Mouse (Mus musculus): ENCODE data around the gene Mtfp1. TPM values are rescaled to one million over a fixed set of nuclear protein-coding genes. Genes with fewer than 3 reads are reported as not detected.
"Not testable (repeated sequence)": the region's sequence is repeated elsewhere in the genome, so short reads cannot be mapped to it uniquely, and the experiment has no call there.

Gene Mtfp1
- total RNA-seq, 1 experiment from 2014 or later = 16.0 TPM

DNA sequence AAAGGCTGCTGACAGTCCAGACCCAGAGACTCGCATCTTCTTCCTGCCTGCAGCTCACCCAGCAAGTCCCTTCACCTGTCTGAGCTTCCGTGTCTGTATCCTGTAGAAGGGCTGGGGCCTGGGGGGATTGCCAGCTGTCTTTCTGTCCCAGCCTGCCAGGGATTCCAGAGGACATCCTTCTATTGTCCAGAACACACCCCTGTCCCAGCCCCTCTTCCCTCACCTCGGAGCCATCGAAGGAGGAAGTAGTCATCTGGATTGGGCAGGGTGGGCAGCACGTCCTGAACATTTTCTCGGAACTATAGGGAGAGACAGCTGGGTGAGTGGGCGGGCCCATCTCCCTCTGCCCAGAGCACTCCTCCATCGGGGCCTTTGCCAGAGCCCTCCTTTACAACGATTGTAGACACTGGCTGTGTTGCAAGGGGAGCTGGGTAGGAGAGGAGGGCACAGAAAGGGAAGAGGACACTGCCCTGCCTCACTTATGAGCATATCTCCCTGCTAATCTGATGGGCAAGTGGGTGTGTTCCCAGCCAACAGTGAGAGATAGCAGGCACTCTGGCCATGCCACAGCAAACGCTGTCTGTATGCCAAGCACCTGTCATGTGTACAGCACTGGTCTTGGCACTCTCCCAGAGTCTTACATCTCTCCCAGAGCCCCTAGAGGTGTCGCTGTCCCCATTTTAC lies 21.4 kb upstream of the Mtfp1 start:
- ATAC-seq (replicated peaks; ENCODE audit: low read depth, poor library complexity, severe bottlenecking) = peak; percentile 37

DNA sequence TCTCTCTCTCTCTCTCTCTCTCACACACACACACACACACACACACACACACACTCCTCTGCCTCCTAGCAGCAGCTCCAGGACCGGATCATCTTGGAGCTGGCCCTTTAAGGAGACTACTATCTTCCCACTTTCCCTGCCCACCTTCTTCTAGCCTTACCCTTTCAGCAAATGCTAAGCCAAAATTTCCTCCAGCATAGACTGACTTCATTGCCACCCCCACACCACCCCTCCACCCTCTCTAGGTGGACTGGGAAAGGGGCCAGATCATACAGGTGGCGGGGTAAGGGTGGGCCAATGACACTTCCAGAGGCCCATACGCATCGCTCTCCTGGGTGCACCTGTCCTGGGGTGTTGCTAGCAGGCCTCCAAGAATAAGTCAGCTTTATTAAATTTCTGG lies 20.2 kb upstream of the Mtfp1 start:
- no peak for ATAC-seq (replicated peaks; ENCODE audit: low read depth, poor library complexity, severe bottlenecking)

DNA sequence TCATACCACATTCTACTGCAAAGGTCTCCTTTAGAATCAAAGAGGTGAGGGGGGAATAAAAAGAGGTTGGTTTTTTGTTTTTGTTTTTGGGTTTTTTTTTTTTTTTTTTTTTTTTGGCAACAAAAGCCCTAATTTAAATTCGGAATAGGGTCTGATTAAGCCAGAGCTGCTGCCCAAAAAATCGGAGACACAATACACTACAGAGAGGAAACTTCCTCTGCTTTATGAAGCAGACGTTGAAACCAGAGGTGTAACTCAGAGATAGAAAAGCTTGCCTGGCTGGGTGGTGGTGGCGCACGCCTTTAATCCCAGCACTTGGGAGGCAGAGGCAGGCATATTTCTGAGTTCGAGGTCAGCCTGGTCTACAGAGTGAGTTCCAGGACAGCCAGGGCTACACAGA lies 19.3 kb upstream of the Mtfp1 start:
- not testable (repeated sequence) for ATAC-seq (replicated peaks; ENCODE audit: low read depth, poor library complexity, severe bottlenecking)

DNA sequence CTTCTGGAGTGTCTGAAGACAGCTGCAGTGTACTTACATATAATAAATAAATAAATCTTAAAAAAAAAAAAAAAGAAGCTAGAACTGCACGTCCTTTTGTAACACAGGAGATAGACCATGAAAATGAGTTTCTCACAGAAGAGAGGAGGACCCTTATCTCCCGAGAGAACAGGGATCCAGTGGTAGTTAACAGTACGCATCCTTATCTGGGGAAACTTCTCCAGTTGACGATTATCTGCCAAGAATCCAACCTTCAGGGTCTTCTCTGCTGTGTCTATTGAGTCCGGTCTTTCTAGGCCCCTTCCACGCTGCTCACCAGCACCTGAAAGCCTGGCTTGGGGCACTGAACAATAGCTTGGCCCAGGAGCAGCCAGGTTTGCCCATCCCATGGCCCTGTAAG lies 18.7 kb upstream of the Mtfp1 start:
- ATAC-seq (replicated peaks; ENCODE audit: low read depth, poor library complexity, severe bottlenecking) = no peak

DNA sequence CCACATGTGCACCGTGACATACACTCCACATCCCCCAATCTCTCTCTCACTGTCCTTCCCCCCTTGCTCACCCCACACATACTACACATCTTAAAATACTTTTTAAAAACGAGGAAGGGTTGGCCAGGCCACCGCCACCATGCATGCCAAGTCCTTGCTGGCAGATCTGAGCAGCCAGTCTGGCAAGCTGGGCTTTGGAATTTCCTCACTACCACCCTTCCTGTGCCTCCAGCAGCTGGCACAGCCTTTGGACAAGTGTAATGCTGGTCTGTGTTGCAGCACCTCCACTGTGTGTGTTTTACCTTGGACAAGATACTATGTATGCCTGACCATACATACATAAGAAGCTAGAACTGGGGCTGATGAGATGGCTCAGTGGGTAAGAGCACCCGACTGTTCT lies 18.3 kb upstream of the Mtfp1 start:
- ATAC-seq (replicated peaks; ENCODE audit: low read depth, poor library complexity, severe bottlenecking) = no peak

DNA sequence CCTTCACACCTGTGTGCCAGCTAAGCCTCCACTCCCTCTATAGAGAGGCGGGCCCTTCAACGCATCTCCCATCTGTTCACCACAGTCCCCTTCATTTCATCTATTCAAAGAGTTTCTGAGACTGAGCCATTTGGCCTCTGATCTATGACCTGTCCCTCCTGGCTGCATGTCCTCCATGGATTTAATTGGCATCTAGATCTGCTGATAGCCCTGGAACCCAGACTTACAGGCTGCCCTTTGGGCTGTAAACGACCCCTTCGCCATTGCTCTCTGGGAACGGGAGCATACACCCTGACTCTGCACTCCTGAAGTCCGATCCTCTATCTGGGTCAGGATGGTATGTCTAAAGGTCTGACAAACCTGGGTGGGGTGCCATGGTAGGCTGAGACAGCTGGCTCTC lies 17.6 kb upstream of the Mtfp1 start:
- ATAC-seq (replicated peaks; ENCODE audit: low read depth, poor library complexity, severe bottlenecking) = no peak

DNA sequence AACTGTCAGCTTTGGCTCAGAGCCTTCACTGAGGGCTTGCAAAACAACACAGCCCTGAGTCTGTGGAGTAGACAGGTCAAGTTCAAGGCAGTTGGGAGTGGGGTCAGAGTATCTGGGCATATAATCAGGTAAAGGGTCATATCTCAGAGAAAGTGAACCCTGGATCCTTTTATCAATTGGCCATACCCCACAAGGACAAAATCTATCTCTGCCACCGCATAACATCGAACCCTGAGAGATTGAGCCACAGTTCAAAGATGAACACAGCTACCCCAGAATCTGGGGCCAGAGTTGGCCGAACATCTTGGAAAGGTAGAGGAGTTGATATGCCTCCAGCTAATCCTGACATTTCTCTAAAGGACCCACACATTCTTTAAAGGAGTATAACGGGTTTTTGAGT lies 16.8 kb upstream of the Mtfp1 start:
- ATAC-seq (replicated peaks; ENCODE audit: low read depth, poor library complexity, severe bottlenecking) = no peak

DNA sequence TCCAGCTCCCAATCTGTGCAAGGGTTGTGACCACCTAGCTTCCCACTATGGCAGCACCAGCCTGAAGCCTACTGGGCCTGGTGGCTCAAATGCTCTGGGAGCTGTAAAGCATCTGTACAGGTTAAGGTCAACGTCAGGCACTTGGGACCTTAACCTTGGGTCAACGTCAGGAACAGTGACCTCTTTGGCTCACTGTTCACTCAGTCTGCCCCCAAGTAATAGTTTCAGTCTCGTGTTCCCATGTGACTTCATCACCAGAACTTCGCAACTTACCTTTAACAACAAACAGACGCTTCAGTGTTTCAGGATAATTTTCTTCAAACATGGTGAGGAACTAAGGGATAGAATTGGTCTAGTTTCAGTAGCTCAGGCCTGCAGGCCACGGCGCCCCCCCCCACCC lies 13.4 kb upstream of the Mtfp1 start:
- ATAC-seq (replicated peaks; ENCODE audit: low read depth, poor library complexity, severe bottlenecking) = no peak

DNA sequence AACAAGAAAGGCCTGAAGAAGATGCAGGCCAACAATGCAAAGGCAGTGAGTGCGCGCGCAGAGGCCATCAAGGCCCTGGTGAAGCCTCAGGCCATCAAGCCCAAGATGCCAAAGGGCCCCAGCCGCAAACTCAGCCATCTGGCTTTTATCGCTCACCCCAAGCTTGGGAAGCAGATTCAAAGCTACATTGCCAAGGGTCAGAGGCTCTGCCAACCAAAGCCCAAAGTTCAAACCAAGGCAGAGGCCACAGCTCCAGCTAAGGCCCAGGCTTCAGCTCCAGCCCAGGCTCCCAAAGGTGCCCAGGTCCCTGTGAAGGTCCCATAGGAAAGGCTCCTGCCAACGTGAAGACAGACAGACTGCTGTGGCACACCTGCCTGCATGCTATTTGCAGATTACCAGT lies 12.7 kb upstream of the Mtfp1 start:
- not testable (repeated sequence) for ATAC-seq (replicated peaks; ENCODE audit: low read depth, poor library complexity, severe bottlenecking)

DNA sequence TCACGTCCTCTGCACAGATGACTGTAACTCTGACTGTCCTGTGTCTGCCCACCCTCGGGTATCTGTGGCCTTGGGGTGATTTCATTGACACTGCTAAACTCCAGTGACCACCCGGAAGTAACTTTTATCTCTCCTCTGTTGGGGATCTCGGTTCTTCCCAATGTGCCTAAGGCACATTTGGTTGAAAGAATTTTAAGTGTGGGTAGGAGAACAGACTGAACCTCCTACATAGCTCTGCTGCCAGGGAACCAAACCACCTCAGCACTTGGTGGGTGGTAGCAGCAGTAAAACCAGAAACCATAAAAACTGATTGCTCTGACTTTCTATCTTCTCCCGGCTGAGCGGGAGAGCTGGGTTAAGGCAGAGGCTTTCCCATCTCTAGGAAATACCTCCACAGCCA lies 10.2 kb upstream of the Mtfp1 start:
- no peak for ATAC-seq (replicated peaks; ENCODE audit: low read depth, poor library complexity, severe bottlenecking)

DNA sequence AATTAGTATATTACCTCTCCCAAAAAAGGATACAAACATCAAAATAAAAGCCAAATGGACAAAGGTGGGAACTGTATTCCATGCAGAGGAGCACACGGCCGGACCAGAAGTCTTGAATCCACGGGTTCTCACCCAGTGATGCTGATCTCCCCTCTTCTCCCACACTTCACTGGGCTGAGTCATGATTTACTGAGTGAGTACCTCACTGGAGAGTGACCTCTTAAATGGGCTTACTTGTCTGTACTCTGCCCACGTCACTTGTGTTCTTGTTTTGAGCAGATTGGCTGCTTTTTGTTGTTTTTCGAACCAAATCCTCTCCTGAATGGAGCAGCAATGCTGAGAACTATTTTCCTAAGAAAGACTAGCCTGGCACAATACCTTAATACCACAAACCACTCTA lies 9.7 kb upstream of the Mtfp1 start:
- no peak for ATAC-seq (replicated peaks; ENCODE audit: low read depth, poor library complexity, severe bottlenecking)

DNA sequence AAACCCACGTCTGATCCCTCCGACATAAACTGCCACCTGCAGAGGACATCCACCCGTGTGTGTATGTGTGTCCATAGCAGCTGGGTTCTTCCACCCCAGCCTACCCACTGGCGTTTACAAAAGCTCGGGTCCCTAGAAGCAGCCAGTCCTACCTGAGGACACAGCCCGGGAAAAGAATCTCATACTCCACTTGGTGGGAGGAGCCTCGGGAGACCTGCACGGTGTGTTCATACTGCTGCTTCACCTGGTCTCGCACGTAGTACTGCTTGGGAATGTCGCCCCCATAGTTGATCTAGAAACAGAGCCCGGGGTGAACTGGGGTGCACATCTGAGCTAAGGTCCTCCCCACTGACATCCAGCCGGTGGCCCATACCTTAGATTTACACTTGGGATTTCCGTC lies 8.3 kb upstream of the Mtfp1 start:
- ATAC-seq (replicated peaks; ENCODE audit: low read depth, poor library complexity, severe bottlenecking) = no peak

DNA sequence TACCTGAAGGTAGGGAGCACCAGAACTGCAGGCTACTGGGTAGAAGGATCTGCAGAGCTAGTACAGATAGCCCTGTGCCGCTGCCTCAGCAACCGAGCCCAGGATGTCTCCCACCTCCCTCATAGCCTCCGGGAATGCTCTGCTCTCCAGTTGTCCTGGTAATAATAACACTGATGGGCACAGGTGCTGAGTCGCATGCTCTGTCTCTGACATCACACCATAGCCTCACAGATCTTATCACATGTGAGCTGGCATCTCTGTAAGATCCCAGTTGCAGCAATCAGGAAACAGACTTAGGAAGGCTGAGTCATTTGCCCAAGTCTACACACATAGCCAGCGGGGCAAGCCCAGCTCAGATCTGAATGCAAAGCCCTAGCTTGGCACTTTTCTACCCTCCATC lies 6.6 kb upstream of the Mtfp1 start:
- ATAC-seq (replicated peaks; ENCODE audit: low read depth, poor library complexity, severe bottlenecking) = 0 out of 2 replicates have a peak, but pooled peaks have one; percentile 34

DNA sequence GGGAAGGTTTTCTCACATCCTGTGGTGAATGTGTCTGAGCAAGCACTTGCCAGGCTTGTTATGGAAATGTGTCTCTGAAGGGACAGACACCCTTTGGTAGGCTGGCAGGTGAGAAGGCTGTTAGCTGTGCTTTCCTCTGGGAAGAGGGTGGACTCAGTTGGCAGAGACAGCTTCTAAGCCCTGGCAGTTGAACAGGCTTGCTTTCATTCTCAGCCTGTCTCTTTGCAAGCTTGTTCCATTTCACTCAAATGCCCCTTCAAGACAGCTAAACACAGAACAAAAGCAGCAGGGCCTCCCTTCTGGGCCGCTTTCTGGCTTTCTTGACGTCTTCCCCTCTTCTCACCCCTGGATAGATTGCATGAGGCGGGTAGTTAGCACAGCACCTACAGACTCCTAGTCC lies 4.2 kb upstream of the Mtfp1 start:
- no peak for ATAC-seq (replicated peaks; ENCODE audit: low read depth, poor library complexity, severe bottlenecking)

DNA sequence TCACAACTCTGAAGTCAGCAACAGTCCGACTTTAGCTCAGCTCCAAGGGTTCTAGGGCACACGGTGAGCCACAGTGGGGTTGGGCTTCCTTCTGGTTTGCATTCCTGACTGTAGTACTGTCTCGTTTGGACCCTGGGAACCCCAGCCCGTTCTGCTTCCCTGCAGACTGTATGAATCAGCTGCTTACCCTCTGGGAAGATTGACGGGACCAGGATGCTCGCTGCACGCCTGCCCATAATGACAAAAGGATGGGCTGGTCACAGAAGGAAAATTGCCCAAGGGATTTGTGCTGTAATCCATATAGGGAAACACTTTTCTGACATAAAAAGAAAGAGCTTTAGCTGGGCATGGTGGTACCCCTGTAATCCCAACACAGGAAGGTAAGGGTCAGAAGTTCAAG lies 3.6 kb upstream of the Mtfp1 start:
- ATAC-seq (replicated peaks; ENCODE audit: low read depth, poor library complexity, severe bottlenecking) = no peak

DNA sequence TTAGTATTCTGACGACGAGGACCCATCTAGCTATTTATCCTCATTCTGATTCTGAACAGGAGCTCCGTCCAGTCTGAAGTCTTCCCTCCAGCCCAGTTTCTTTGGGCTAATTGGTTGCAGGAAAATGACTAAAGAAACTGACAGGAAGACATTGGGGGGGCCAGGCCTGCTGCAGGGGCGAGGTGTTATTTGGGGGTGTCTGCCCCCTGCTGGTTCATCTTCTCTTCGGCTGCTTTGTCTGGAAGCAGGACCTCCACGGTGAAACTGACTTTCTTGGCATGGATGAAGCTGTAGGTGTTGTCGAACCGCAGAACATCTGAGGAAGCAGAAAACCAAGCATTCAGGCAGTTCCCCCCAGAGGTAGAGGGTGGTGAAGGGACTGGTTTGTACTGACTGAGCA lies 2.9 kb upstream of the Mtfp1 start:
- no peak for ATAC-seq (replicated peaks; ENCODE audit: low read depth, poor library complexity, severe bottlenecking)

DNA sequence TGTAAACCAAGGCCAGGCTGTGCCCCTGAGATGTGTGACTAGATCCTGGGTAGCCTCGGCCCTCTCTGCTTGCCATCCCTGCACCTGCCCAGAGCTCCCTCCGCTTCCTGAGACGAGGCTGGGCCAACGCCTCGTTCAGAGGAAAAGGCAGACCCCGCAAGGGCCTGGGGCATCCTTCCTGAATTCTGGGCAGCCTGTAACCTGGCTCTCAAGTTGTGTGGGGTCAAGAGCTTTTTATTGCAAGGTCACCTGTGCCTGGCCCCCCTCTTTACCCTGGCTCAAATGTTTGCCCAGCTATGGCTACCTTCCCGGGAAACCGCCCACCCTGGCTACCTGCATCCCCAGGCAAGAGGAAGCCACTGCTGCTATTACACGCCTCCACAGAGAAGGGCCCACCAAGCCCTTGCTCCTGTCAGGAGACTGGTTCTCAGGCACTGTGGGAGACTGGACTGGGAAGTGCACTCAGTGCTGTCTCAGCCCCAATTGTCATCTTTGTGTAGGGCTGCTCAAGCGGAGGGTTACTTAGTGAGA lies 1.9 kb upstream of the Mtfp1 start:
- ATAC-seq (replicated peaks; ENCODE audit: low read depth, poor library complexity, severe bottlenecking) = no peak

DNA sequence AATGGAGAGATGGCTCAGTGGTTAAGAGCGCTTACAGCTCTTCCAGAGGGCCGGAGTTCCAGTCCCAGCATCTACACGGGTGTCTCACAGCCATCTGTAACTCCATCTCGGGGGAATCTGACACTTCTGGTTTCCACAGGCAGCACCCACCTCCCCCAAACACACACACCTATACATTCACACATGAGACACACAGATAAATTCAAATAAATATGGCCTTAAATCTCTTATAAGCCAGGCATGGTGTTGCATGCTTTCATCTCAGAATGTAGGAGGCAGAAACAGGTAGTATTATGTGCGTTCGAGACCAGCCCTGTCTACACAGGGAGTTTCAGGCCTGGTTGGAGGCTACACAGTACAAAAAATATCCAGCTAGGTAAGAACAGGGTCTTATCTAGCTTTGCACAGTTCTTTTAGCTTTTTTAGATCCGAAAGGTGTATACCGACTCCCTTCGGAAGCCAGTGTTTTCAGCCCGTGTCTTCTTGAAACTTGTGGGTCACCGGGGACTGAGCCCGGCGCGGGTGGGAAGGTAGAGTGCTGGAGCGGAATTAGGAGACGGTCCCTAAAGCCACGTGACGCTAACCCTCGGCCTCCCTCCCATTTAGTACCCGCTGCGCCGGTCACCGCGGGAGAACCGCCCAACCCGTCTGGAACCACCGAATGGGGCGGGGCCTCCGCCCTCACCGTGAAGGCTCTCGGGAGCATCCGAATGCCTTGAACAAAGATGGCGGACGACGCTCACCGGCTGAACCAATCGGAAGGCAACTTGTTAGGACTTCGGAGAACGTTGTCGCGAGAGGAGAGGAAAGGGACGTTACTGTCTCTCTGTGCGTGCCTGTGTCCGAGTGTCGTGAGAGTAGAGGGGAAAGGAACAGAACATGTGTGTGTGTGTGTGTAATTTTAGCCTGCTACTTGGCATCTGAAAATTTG lies 1.1 kb upstream of the Mtfp1 start:
- ATAC-seq (replicated peaks; ENCODE audit: low read depth, poor library complexity, severe bottlenecking) = peak; percentile 85

DNA sequence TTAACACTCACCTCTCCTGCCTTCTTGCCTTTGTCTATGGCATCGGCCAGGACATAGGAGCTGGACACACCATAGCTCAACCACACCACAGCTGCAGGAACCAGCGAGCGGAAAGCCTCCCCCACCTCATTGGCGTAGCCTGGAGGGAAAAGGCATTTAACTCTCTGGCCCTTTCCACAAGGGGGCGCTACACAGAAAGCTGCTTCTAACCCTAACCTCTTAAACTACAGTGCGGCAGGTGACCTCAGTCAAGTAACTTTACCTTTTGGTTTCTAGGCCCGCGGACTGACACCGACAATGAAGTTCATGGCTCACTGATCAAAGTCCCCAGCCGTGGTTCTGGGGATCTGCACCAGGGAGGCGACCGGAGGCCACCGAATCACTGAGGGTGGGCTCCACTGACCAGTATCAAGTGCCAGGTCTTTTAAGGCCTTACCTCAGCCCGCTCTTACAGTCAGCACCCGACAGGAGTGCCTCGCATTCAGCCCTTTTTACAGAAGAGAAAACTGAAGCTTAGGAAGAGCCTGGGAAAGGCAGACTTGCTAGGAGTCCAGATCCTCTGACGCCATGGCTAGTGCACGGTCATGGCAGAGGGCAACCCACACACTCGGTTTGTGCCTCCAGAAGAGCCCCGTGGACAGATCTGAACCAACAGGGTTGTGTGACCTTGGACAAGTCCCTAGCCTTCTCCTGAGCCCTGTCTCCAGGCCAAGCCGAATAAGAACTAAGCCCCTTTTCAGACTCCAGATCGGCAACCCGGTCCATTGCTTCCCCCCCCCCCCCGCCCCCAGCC lies 671 bp downstream of the Mtfp1 start:
- ATAC-seq (replicated peaks; ENCODE audit: low read depth, poor library complexity, severe bottlenecking) = peak; percentile 37; the same call in 1 of the 2 replicates

Measured in common myeloid progenitor, adult 5-6 weeks (primary cell).